Mouse (Mus musculus): ENCODE results near the gene Atf6.
A peak's percentile ranks its signal among the peaks of the same experiment; 100 is the strongest.

Gene Atf6

GRCm38 (mm10) chr1:170774431-170774830 lies 93.1 kb downstream of the Atf6 start:
- no peak for DNase-seq (ENCODE audit: inconsistent age in 2 of 2, low spot score in 1 of 2)

DNA sequence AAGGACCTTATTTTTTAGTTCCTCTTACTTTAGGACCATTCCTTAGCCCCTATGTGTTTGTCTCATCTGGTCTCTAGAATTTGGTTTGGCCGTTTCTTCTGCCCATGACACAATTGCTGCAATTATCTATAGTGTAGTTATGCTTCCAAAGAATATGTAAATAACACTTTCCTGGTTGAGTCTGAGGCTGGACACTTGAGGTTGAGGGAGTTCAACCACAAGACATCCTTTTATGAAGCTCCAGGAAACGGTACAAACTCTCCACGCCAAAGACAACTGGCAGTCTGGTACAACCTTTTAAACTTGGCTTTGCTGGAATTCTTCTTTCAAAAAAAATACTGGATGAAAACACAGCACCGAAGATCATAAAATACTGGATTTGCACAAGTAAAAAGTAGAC lies 94.1 kb downstream of the Atf6 start:
- DNase-seq (ENCODE audit: inconsistent age in 2 of 2, low spot score in 1 of 2), result no peak

DNA sequence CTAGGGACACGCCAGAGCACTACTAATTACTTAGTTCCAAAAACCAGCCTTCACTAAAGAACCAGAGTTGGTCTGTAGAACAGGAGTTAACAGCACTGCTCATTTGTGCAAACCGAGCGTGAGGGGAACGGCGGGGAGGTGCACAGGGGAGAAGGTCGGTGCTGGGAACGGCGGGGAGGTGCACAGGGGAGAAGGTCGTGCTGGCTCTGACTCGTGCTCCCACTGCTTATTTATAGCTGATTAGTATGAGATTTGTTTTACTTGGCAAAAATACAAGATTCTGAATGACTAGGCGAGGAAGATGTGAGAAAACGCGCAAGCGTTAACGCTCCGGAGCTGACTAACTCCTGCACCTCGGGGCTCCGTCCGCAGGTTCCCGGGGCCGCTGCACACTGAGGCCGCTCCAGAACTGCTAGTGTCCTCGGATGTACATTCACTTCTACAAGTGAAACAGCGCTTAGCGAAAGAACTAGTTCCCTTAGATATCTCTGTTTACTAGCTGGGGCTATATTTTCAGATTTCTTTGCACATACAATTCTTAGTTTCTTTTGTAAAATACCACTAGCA lies 96.1 kb downstream of the Atf6 start:
- peak; percentile 48 to 85 for DNase-seq (ENCODE audit: inconsistent age in 2 of 2, low spot score in 1 of 2)

- DNase-seq (ENCODE audit: inconsistent age in 2 of 2, low spot score in 1 of 2), result no peak
Observed at GRCm38 (mm10) chr1:170770691-170771090, 96.9 kb downstream of the Atf6 start.

DNA sequence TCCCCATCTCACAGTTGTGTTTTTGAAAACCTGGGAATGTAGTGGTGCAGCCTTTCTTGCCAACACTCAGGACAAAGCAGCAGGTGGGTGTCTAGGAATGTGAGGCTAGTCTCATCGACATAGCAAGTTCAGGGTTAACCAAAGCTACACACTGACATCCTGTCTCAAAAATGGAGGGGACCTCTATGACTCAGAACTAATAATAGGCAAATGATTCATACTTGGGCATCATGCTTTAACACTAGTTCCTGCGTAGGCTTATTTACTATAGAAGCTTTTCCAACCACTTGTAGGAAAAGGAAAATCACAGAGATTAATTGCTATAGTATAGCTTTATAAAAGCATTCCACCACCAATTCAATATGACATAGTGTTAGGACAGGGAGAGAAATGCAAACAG lies 100.6 kb downstream of the Atf6 start:
- DNase-seq (ENCODE audit: inconsistent age in 2 of 2, low spot score in 1 of 2), result peak in 1 of 2 experiments; percentile 60

- no peak for DNase-seq (ENCODE audit: inconsistent age in 2 of 2, low spot score in 1 of 2)
Observed at GRCm38 (mm10) chr1:170764798-170765197, 102.8 kb downstream of the Atf6 start.

GRCm38 (mm10) chr1:170761634-170762033 lies 105.9 kb downstream of the Atf6 start:
- no peak for DNase-seq (ENCODE audit: inconsistent age in 2 of 2, low spot score in 1 of 2)

DNA sequence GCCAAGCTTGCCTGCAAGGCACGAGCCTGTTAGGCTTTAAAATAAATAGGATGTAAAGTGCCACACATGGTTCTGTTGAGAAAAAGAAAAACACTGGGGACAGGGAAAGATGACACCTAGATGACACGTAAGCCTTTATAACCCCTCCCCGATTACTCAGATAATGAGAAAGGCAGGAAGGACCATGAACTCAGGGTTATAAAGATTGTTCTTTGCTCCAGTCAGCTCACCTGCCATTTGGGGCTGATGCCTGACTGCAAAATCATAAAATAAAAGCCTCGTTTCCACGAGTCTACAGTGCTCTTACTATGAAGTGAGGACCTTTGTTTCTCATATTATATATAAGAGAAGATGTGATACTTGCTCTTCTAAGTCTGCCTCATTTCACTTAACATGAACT lies 114.0 kb downstream of the Atf6 start:
- DNase-seq (ENCODE audit: inconsistent age in 2 of 2, low spot score in 1 of 2), result no peak

DNA sequence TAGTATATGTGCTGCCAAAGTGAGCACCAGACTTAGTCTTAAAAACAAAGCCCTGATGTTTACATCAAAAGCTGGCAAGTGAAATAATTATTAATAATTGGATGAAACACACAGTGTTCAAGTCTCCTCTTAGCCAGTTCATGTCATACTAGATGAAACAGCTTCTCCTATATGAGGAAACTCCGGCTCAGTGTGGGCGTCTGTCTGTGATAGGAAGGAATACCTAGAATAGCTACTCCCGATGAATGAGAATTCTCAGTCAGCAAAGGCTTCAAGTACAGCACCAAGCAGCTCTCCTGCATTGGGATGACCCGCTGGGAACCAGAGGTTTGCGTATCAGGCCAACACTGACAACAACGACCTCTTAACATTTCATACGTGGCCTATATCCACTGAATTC lies 115.8 kb downstream of the Atf6 start:
- no peak for DNase-seq (ENCODE audit: inconsistent age in 2 of 2, low spot score in 1 of 2)

DNA sequence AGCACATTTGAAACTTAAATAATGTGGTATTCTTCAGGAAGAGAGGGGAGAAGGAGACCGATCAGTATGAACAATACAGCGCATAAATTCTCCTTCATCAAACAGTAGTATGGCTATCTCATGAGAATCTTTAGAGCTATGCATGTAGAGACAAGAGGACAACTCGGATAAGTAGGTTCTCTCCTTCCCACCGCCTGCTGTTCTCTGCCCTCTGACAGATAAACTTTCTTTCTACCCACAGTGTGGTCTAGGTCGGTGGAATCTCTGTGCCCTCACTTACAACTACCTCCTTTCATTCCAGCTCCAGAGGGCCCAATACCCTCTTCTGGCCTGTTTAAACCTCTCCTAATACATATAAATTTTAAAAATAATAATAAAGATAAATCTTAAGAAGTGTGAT lies 121.0 kb downstream of the Atf6 start:
- DNase-seq (ENCODE audit: inconsistent age in 2 of 2, low spot score in 1 of 2), result no peak

DNA sequence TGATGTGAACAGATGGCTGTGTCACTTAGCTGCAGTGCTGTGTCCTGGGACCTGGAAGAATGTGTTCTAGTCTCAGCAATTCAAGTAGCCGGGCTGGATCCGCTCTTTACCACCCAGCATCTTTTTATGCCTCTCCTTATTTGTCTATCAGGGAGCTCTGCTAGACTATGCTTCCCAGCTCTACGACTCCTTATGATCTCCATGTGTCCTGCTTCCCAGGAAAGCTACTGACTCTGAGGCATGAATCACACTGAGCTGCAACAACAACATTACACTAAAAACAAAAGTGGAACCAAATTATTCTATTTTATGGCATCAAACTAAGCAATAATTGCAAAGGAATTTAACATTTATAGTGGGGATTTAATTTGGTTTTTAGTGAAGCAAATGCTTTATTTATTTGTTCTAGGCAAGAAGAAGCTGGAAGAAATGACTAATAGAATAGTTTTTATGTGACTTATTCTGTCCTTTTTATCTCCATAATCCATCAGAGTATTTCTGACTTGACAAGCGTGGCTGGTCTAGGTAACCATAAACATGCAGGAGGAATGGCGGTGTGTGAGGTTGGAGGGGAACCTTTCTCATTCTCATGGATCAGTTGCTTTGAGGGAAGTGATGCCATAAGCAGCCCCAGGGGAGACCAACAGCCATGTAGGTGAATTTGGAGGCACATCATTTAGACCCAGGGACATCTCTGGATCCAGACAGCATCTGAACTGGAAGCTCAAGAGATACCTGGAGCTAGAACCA lies 125.9 kb downstream of the Atf6 start:
- no peak for DNase-seq (ENCODE audit: inconsistent age in 2 of 2, low spot score in 1 of 2)

DNA sequence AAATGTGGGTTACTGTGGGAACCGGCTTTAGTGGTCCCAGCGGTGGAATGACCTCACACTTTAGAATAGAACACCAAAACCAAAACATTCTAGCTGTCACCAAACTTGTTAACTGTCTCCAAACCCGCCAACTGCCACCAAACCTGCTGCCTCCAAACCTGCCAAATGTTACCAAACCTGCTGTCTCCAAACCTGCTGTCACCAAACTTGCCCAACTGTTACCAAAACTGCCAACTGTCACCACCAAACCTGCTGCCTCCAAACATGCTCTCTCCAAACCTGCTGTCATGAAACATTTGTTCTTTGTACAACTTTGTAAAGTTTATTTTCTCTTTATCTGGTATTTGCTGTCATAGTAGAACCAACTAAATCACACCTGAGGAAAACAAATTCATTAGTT lies 132.7 kb downstream of the Atf6 start:
- DNase-seq (ENCODE audit: inconsistent age in 2 of 2, low spot score in 1 of 2), result no peak

DNA sequence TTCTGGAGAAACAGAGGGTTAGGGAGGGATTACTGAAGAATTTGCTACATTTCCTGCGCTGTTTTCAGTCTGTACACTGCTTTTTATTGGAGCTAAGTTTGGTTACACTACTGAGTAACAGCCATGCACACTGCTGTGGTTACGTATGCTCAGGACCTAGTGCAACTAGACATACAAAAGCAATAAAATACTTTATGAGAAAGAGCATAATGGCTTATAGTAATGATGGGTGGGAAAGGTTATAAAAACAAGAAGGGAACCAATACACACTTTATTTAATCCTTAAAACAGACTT lies 135.0 kb downstream of the Atf6 start:
- no peak for DNase-seq (ENCODE audit: inconsistent age in 2 of 2, low spot score in 1 of 2)

- no peak for DNase-seq (ENCODE audit: inconsistent age in 2 of 2, low spot score in 1 of 2)
Observed at GRCm38 (mm10) chr1:170731865-170732595, 135.5 kb downstream of the Atf6 start.

DNA sequence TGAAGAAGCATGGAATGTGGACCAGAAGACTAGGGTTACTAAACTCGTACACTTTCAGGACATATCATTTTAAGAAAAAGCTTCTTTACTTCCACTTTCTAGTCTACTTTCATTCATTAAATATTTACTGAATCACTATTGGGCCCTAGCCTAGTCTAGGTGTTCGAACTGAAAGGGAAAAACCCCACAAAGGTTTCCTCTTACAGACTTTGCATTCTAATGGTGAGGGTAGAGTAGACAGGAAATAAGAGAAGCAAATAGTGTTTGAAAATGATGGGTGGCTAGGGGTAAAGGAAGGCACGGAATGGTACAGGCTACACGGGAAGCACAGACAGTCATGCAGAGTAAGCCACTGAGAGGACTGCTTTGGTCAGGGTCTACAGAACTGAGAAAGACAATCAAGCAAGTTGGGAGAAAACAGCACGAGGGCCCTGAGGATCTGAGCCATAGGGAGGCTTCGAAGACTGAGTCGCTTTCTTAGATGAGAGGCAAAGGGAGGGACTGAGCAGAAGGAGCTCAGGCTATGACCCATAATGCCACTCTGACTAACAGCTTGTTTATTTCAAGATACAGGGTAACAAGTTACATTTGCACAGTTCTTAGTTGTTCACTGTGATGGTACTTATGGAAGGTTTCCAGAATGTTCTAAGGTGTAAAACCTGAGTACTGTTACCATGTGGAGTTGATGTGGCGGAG lies 138.2 kb downstream of the Atf6 start:
- DNase-seq (ENCODE audit: inconsistent age in 2 of 2, low spot score in 1 of 2), result no peak

GRCm38 (mm10) chr1:170728524-170728923 lies 139.0 kb downstream of the Atf6 start:
- peak in 1 of 2 experiments; percentile 29 for DNase-seq (ENCODE audit: inconsistent age in 2 of 2, low spot score in 1 of 2)

DNA sequence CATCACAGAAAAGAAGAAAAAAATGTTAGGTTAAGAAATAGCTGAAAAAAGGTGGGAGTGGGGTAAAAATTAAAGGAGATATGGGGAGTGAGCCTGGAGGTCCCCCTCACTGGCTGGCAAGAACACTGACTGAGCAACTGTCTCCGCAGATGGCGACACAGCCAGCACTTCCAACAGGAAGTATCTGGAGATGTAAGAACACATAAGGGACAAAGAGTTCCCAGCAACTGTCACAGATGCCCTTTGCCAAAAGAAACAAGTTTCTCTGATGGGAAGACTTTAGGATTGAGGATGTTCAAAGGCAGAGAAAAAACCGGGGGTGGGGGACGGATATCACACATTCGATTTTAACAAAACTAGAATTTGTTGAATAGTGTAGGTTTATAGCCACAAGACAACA lies 146.0 kb downstream of the Atf6 start:
- no peak for DNase-seq (ENCODE audit: inconsistent age in 2 of 2, low spot score in 1 of 2)

DNA sequence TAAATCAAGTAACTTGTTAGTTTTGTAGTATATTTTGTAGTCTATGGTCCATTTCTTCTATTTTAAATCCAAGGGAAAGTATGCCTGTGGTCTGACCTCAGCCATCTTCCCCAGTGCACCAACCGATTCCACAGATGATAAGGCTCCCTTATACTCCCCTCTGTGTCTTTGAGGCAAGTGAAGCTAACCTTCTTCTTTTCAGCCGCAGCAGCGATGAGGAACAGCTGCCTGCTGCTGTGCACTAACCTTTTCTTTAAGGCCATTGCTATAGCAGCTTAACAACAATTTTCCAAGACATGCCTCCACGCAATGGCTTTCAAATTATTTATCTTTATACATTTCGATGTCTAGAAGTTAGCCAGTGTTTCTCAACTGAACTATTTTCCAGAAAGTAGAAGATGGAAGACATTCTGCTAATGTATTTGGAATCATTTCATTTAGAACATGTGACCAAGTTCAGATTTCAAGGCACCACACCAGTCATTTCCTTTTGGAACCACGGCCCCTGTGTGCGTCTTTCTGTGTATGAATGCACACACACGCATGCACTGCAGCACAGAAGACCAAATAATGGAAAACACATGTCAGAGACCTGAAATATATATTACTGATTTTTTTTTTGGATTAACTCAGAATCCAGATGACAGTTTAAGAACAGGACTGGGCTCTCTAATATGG lies 149.3 kb downstream of the Atf6 start:
- no peak for DNase-seq (ENCODE audit: inconsistent age in 2 of 2, low spot score in 1 of 2)

- DNase-seq (ENCODE audit: inconsistent age in 2 of 2, low spot score in 1 of 2), result no peak
Observed at GRCm38 (mm10) chr1:170717241-170717828, 150.2 kb downstream of the Atf6 start.

- DNase-seq (ENCODE audit: inconsistent age in 2 of 2, low spot score in 1 of 2), result no peak
Observed at GRCm38 (mm10) chr1:170711731-170712130, 155.8 kb downstream of the Atf6 start.

DNA sequence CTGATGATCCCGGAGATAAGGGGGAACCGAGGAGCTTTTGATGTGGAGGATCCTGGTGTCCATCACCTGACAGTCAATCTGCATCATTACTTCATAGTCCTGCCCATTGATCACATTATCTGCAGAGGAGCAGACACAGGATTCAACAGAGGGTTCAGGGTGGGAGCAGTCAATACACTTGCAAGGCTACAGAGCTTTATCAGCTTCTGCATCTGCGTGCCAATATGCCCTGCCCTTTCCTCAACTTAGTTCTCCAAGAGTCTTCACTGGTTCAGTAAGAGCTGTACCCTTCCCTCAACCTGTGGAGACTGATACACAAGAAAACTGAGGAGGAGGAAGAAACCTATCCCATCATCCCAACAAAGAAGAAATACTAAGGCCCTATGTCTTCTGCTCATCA lies 157.6 kb downstream of the Atf6 start:
- DNase-seq (ENCODE audit: inconsistent age in 2 of 2, low spot score in 1 of 2), result no peak
